Mouse (Mus musculus) limb, embryonic 12.5 days (tissue): ENCODE data around the gene Rgs6. TPM values are rescaled to one million over a fixed set of nuclear protein-coding genes. Genes with fewer than 3 reads are reported as not detected.

ENCODE experiments used
- ATAC-seq: fragments of 200-750 bp; cut with Nextera tagmentation; 2 replicates; pipeline ENCODE4 v1.8.0; 2017; ENCODE audit warnings: low read depth, moderate TSS enrichment; ENCODE audit not compliant: insufficient number of reproducible peaks, insufficient read depth, low FRiP score, low TSS enrichment
- H3K27ac ChIP-seq: fragments of 300-500 bp; sonication (generic); 2 replicates; pipeline ENCODE4 v1.5.1; 2016; ENCODE audit warnings: mild to moderate bottlenecking, moderate library complexity
- H3K27me3 ChIP-seq: fragments of 300-500 bp; sonication (generic); 2 replicates; pipeline ENCODE4 v1.6.1; 2016; ENCODE audit warnings: mild to moderate bottlenecking, moderate library complexity
- H3K36me3 ChIP-seq: fragments of 300-500 bp; sonication (generic); 2 replicates; pipeline ENCODE4 v1.6.1; 2016; ENCODE audit warnings: mild to moderate bottlenecking, moderate library complexity
- H3K4me1 ChIP-seq: fragments of 300-500 bp; sonication (generic); replicated peaks from 2 replicates; pipeline ENCODE4 v1.6.1; 2016
- H3K4me2 ChIP-seq: fragments of 300-500 bp; sonication (generic); 2 replicates; pipeline ENCODE4 v1.6.1; 2016; ENCODE audit warnings: mild to moderate bottlenecking, moderate library complexity
- H3K4me3 ChIP-seq: fragments of 300-500 bp; sonication (generic); replicated peaks from 2 replicates; pipeline ENCODE4 v1.5.1; 2016; ENCODE audit warnings: mild to moderate bottlenecking
- H3K9ac ChIP-seq: fragments of 300-500 bp; sonication (generic); replicated peaks from 2 replicates; pipeline ENCODE4 v1.6.1; 2016; ENCODE audit warnings: mild to moderate bottlenecking, moderate library complexity
- H3K9me3 ChIP-seq: fragments of 300-500 bp; sonication (generic); 2 replicates; pipeline ENCODE4 v1.6.1; 2016; ENCODE audit warnings: mild to moderate bottlenecking, moderate library complexity
- WGBS: fragments of 180-500 bp; shearing (Covaris S2); methylation state at CpG from one replicate; pipeline ENCODE4 v1.1.7; 2016; 5-methylcytosine and 5-hydroxymethylcytosine counted together
- polyA plus RNA-seq: library from polyadenylated mRNA; unstranded; fragments of >200 nt; fragmentation: Nextera tagmentation; extraction: Ambion mirVana; gene quantifications from 2 replicates; pipeline ENCODE4 v1.2.1, GENCODE M21; 2016

Gene Rgs6
- polyA plus RNA-seq, 1 experiment from 2014 or later: 0.56 TPM

DNA sequence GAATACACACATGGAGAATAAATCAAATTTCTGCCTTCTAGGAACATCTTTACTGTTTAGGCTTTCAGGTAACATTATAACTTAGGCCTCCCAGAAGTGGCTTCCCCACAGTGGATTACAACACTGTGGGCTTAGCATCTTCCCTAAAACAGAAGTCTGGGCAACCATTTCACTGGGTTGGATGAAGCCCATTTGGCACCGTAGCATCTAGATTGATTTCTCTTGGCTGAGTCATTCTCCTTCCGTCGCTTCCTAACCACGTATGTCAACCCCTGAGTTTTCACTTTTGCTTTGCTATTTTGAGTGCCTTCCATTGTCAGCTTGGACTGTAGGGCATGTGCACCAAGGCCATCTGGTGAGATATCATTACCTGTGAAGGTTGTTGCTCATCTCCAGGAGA is 217.1 kb downstream of the Rgs6 start:
- Histone ChIP-seq H3K9me3 (no peaks in the 10 kb centered on the region), H3K27ac (no peak overlapping the region), H3K4me3 (no peak overlapping the region), H3K27me3 (no peaks in the 10 kb centered on the region), H3K36me3 (no peaks in the 10 kb centered on the region), H3K4me1 (no peaks in the 10 kb centered on the region), H3K9ac (no peak overlapping the region), H3K4me2 (no peak overlapping the region)
- 96% methylated on average over 4 of the region's 4 CpGs for WGBS
- ATAC-seq: no peak

DNA sequence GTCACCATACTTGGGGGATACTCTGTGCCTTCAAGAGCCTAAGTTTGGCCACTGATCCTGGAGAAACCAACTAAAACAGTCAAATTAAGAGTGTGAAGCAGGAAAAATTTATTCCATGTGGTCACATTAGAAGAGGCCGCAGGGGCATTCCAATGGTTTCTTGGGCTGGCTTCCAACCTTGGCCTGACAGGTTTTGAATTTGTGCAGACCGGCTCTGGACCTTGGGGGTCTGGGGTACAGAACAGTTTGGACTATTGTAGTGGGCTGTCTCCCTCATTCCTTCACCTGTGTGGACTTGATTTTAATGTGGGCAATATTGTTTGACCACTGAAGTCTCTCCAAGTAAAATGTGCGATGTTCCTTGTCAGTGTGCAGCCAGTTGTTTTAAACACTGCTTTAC is 222.5 kb downstream of the Rgs6 start:
- Histone ChIP-seq H3K27ac (no peak overlapping the region), H3K4me2 (no peak overlapping the region), H3K9ac (no peak overlapping the region), H3K9me3 (no peaks in the 10 kb centered on the region), H3K4me3 (no peak overlapping the region), H3K4me1 (no peaks in the 10 kb centered on the region), H3K36me3 (no peaks in the 10 kb centered on the region), H3K27me3 (no peaks in the 10 kb centered on the region)
- WGBS: 88% methylated on average over 3 of the region's 3 CpGs
- ATAC-seq: no peak

DNA sequence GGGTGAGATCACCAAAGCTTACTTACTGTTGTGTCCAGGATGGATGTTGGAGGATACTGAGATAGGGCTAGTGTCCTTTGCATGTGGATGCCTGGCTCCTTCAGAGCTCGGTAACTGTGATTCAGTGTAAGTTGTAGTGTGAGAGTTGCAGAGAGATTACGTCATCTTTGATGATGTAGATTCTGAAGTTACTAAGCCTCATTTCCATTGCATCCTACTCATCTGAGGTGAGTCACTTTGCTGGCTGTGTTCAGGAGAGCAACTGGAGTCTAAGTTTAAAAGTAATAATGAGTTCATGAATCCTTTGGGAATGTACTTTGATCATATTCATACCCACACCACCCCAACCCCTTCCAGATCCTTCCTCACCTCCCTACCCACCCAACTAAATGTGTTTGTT is 227.9 kb downstream of the Rgs6 start:
- WGBS: 87% methylated on average over 2 of the region's 2 CpGs
- Histone ChIP-seq H3K9me3 (no peaks in the 10 kb centered on the region), H3K4me2 (no peak overlapping the region), H3K27ac (no peak overlapping the region), H3K36me3 (no peaks in the 10 kb centered on the region), H3K4me1 (no peaks in the 10 kb centered on the region), H3K27me3 (no peaks in the 10 kb centered on the region), H3K9ac (no peak overlapping the region), H3K4me3 (no peak overlapping the region)
- ATAC-seq: no peak

DNA sequence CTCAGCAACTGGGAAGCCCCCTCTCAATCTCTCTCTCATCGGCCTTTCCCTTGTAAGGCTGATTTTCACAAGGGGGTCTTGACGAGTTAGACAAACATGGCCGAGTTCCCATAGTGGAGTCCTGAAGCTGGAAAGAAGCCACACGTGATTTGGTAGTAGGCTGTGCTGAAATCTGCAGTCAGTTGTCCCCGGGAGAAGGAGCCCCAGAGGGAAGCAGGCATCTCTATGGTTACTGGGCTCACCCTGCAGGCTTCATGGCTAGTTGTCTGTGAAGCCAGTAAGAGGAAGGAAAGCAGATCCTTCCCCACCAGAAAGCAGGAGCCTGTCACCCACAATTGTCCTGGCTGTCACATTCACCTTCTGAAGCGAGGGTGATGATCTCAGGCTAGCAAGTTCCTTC is 231.2 kb downstream of the Rgs6 start:
- H3K36me3 ChIP-seq: no peaks in the 10 kb centered on the region

DNA sequence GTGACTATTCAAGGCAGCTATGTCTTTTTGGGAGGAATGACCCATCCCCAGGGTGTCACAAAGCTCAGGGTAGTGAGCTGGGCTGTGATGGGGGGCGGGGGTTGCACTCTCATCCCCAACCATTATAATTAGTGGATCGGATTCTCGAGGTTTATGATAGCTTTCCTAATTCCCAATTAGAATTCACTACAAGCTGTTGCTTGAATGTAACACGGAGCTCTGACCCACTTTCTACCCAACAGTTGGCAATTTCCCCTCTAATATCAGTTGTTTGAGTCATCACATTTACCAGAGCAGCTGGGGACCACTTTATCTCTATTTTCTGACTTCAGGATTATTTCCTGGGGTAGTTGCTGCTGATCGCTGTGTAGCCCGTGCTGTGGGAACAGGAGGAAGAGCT is 231.9 kb downstream of the Rgs6 start:
- Histone ChIP-seq H3K4me1 (no peaks in the 10 kb centered on the region), H3K9me3 (no peaks in the 10 kb centered on the region), H3K4me3 (no peak overlapping the region), H3K4me2 (no peak overlapping the region), H3K36me3 (no peaks in the 10 kb centered on the region), H3K9ac (no peak overlapping the region), H3K27ac (no peak overlapping the region), H3K27me3 (no peaks in the 10 kb centered on the region)
- ATAC-seq: no peak
- WGBS: 81% methylated on average over 6 of the region's 6 CpGs

More for the DNA sequence above, 231.2 kb downstream of the Rgs6 start:
- ATAC-seq: no peak
- no peak overlapping the region for H3K9ac ChIP-seq
- WGBS: 82% methylated on average over 6 of the region's 6 CpGs
- no peaks in the 10 kb centered on the region for H3K27me3 ChIP-seq
- no peak overlapping the region for H3K4me2 ChIP-seq
- H3K27ac ChIP-seq: no peak overlapping the region
- no peaks in the 10 kb centered on the region for H3K4me1 ChIP-seq
- H3K9me3 ChIP-seq: no peaks in the 10 kb centered on the region
- no peak overlapping the region for H3K4me3 ChIP-seq

DNA sequence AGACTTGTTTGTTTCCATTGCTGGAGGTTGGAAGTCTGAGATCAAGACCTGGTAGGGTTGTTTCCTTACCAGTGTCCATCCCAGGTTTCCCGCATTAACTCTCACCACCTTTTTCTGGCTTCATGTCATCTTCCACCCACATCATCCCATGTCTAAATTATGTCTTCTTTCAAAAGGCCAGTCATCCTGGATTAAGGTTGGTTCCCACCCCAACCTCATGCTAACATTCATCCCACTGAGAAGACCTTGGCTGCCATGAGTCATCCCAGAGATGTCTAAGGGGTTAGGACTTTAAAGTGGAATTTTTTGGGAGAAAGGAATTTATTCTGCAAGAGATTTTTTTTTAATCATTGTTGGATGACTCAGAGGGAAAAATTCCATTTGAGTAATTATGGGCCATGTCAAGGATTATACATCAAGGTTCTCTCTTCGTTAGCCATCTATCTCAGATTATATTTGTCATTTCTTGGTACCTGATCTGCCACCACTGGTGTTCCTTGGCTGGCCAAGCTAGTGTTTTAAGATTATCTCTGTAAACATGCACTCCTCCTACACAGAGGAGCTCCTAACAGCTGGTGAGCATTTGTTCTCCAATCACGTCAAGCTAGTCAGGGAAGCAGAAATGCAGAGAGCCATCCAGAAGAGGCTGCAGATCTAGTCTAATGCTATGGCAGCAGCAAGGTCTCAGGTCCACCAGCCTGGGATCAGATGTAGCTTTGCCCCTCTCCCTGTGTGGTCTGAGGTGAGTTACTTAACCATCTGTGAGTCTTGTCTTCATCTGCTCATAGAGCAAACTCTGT is 234.9 kb downstream of the Rgs6 start:
- Histone ChIP-seq H3K36me3 (no peaks in the 10 kb centered on the region), H3K27me3 (no peaks in the 10 kb centered on the region)
- 82% methylated on average over 3 of the region's 3 CpGs for WGBS

DNA sequence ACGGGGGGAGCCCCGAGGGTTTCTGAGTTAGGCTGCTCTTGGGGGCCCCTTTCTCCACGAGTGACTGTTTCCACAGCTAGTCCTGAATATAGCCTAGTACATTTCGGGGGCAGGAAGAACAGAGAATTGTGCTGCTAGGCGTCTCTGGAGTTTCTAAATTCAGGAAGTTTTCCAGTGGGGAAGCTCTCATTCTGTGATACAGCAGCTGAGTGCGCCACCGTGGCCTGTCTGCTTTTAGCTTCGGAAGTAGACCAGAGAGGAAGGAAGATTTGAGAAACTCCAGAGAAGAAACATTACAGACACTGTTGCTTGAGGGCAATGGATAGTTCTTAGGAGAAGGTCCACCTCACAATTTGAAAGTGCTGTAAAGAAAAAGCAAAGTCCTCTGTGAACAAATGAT is 242.2 kb downstream of the Rgs6 start:
- 86% methylated on average over 8 of the region's 8 CpGs for WGBS
- Histone ChIP-seq H3K9ac (no peak overlapping the region), H3K4me2 (no peak overlapping the region), H3K9me3 (no peaks in the 10 kb centered on the region), H3K4me3 (no peak overlapping the region), H3K27ac (no peak overlapping the region), H3K4me1 (no peaks in the 10 kb centered on the region), H3K36me3 (no peaks in the 10 kb centered on the region), H3K27me3 (no peaks in the 10 kb centered on the region)
- ATAC-seq: no peak

More for the DNA sequence above, 234.9 kb downstream of the Rgs6 start:
- ATAC-seq: no peak
- H3K4me2 ChIP-seq: no peak overlapping the region
- no peak overlapping the region for H3K4me3 ChIP-seq
- no peak overlapping the region for H3K9ac ChIP-seq
- H3K27ac ChIP-seq: no peak overlapping the region
- no peaks in the 10 kb centered on the region for H3K9me3 ChIP-seq
- H3K4me1 ChIP-seq: no peaks in the 10 kb centered on the region

DNA sequence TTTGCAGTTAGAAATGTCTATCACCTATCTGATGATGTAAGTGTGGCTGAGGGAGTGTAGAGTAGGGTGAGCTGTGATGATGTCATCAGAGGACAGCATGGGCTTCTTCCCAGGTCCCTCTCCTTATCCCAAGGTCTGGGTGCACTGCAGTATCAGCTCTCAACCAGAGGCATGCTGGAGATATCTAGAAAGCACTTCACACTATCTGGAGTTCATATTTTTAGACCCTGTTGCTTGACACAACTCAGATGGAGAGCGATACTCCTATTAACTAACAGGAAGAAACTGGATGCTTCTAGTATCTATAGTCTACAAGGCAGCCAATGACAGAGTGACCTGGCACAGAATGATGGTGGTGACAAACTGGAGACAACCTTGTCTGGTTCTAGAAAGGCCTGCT is 250.5 kb downstream of the Rgs6 start:
- whole genome bisulfite sequencing: 93% methylated on average over 1 of the region's 1 CpGs
- no peaks in the 10 kb centered on the region for H3K36me3 ChIP-seq
- no peak overlapping the region for H3K9ac ChIP-seq
- no peak overlapping the region for H3K4me2 ChIP-seq
- H3K27ac ChIP-seq: no peak overlapping the region
- peaks cover 7% of the 10 kb centered on the region; the same call in 1 of the 2 replicates for H3K9me3 ChIP-seq
- peaks cover 3% of the 10 kb centered on the region; the same call in 1 of the 2 replicates for H3K4me1 ChIP-seq
- H3K27me3 ChIP-seq: no peaks in the 10 kb centered on the region
- H3K4me3 ChIP-seq: no peak overlapping the region
- no peak for ATAC-seq

DNA sequence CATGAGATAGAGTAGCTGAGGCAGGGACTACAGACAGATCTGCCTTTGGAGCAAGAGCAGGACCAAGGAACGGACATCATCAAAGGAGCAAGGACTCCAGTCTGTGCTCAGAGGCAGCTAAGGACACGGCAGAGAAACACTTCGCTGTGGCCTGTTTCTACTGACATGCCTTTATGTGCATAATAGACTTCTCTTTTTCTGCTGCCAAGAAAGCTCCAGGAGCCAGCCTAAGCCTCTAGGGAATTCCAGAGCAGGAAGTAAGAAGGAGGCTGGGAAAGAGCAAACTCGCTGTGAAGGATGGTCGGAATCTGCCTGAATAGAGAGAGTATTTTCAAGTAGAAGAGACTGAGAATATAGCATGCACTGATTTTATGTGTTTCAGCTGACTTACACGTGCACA is 253.5 kb downstream of the Rgs6 start:
- H3K9me3 ChIP-seq: peaks cover 9% of the 10 kb centered on the region; the same call in 1 of the 2 replicates

DNA sequence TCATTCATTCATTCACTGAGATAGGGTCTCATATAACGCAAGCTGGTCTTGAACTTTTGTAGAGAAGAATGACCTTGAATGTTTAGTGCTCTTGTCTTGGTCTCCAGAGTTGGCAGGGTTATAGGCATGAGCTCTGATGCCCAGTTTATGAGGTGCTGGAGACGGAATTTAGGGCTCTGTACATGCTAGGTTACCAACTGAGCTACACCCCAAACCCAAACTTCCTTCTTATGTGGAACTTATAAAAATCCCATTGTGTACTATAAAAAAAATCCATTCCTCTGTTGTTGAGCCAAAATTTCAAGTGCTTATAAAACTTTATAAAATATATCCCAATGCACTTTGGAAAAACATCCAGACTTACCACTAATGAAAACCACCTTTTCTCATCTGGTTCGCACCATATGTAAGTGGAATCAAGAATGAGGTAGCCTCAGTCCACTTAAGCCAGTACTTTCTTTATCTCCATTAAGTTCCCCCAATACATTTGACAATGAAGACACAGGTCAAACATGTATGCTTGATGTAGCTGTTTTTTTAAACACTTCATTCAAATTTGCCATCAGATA is 260.3 kb downstream of the Rgs6 start:
- H3K27me3 ChIP-seq: no peaks in the 10 kb centered on the region; the same call in 1 of the 2 replicates
- no peaks in the 10 kb centered on the region; the same call in 1 of the 2 replicates for H3K4me1 ChIP-seq
- H3K9me3 ChIP-seq: peaks cover 9% of the 10 kb centered on the region; the same call in 1 of the 2 replicates
- no peak overlapping the region for H3K27ac ChIP-seq
- no peaks in the 10 kb centered on the region for H3K36me3 ChIP-seq
- H3K9ac ChIP-seq: no peak overlapping the region
- H3K4me3 ChIP-seq: no peak overlapping the region
- no peak overlapping the region for H3K4me2 ChIP-seq
- WGBS: 51% methylated on average over 3 of the region's 3 CpGs
- no peak for ATAC-seq

More for the DNA sequence above, 253.5 kb downstream of the Rgs6 start:
- peaks cover 3% of the 10 kb centered on the region; the same call in 1 of the 2 replicates for H3K4me1 ChIP-seq
- no peak overlapping the region for H3K4me2 ChIP-seq
- no peaks in the 10 kb centered on the region for H3K36me3 ChIP-seq
- no peak for ATAC-seq
- no peak overlapping the region for H3K4me3 ChIP-seq
- no peak overlapping the region for H3K9ac ChIP-seq
- H3K27me3 ChIP-seq: no peaks in the 10 kb centered on the region
- WGBS: 63% methylated on average over 6 of the region's 6 CpGs
- no peak overlapping the region for H3K27ac ChIP-seq

DNA sequence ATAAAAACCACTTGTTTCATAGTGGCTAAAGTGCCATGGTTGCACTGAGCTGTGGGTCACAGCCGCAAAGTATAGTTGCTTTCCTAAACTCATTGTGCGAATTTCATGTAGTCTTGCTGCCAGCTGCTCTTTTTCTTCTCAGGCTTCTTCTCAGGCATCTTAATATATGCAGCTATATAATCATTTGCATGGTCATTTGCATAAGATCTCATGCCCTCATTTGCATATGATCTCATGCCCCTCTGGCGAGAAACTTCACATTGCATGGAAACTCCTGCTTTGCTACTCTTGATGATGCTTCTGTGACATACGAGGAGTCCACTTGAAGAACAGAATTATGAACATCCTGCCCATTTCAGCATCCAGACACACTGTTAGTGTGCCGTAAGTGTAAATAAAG is 266.8 kb downstream of the Rgs6 start:
- Histone ChIP-seq H3K9ac (no peak overlapping the region), H3K4me1 (no peaks in the 10 kb centered on the region; the same call in 1 of the 2 replicates), H3K4me3 (no peak overlapping the region), H3K27me3 (no peaks in the 10 kb centered on the region), H3K36me3 (no peaks in the 10 kb centered on the region), H3K9me3 (peaks cover 4% of the 10 kb centered on the region; the same call in 1 of the 2 replicates), H3K27ac (no peak overlapping the region), H3K4me2 (no peak overlapping the region)
- ATAC-seq: no peak
- WGBS: 87% methylated on average over 5 of the region's 5 CpGs
